Mouse (Mus musculus) erythroblast, adult 5-6 weeks (primary cell): ENCODE data around the gene Fancf. TPM values are rescaled to one million over a fixed set of nuclear protein-coding genes. Genes with fewer than 3 reads are reported as not detected.
A peak's percentile ranks its signal among the peaks of the same experiment; 100 is the strongest.

Source experiments
- ATAC-seq: replicated peaks from 2 replicates; pipeline ENCODE4 v1.8.0; 2016; ENCODE audit warnings: moderate number of reproducible peaks, mild to moderate bottlenecking, moderate TSS enrichment, inconsistent platforms; ENCODE audit not compliant: poor library complexity, low FRiP score, severe bottlenecking
- total RNA-seq, 2 experiments: library from RNA; stranded (forward) in 1 of 2; stranded (reverse) in 1 of 2; fragments of 150-400 nt in 1 of 2; fragments of 200-764, 138-1000 nt in 1 of 2; gene quantifications; 2 replicates each; pipeline versions ENCODE4 v1.2.3 to v1.2.4; 2015 to 2017; ENCODE audit warnings: low replicate concordance in 2 of 2

The Fancf gene
- total RNA-seq (2015; ENCODE audit: low replicate concordance): 1.7 and 4.4 TPM in 2 replicates
- total RNA-seq (2017; ENCODE audit: low replicate concordance): 1.5 and 2.2 TPM in 2 replicates

DNA sequence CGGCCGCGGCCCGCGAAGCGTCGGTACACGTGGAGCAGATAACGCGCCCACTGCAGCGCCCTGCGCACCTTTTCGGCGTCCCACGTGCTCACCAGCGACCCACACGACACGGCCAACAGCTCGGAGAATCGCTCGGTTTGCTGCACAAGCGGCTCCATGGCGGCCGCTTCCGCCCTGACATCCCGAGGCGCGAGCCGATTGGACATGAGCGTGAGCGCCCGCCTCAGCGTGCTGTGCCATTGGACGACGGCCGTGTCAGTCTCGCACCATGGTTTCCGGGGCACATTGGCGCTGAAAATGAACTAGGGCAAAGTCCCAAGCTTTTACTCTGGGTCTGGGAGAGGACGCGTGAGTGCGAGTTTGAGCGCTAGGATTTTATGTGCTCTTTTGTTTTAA, at the start of gene Fancf:
Gene Fancf, minus strand, starts transcription at position 171 of the 396 bp plus-strand sequence.
- ATAC-seq: peak; percentile 99

DNA sequence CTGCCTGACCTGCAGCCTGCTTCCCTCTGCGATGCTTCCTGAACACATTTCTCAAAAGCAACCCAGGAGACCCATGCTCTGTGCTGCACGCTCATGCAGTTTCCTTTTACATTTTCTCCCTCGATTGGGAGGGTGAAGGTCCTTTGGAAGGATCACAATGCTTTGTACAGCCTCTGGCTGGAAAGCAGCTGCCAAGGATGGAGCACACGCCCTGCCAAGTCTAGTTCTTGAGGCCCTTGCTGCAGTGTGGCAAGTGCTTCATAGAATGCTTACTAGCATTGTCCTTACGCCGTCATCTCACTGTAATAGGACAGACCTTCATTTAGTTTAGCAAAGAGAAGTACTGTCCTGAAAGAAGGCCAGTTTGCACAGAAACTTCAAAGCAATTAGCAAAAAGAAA, 37.0 kb upstream of the Fancf start:
- no peak for ATAC-seq

DNA sequence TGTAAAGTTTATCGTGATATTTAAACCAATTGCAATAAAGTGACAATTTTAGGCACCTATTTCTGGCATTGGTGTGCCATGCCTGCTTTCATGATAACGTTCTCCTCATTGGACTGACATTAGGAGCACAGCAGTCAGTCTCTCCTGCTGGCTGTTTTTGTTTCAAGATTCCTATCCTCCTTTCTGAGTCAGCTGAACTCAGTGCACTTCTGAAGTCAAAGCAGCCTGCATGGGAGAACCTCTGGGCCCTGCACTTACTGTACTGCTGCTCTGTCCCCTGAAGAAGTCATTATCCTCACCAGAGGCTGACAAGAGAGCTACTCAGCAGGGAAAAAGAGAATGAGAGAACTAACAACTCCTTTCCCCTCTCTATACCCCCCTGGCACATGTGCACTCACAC, 32.9 kb upstream of the Fancf start:
- ATAC-seq: no peak

DNA sequence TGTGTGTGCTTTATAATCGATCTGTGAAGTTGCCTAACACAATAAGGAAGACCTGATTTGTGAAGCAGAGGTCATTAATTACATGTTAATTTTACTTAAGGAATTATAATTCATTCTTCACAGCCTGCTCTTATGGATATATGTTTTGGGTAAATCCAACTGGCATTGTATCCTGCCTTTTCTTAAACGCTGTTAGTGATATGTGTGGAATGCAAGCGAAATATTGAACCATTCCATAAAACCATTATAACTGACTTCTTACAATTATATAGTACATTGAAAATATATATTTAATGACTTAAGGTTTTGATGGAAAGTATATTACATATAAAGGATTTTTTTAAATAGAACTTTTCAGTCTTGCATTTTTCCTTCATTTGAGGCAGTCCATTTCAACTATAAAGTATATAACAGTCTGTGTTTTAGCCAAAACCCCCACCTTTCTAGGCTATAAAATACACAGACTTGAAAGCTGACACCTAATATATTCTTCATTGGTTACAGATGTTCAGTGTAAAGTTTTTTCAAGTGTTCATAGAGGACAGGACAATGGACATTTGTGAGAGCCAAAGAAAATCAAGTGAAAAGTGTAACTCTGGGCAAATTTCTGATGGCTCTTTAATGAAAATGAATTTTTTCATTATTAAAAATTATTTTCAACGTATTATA, 32.2 kb upstream of the Fancf start:
- no peak for ATAC-seq

DNA sequence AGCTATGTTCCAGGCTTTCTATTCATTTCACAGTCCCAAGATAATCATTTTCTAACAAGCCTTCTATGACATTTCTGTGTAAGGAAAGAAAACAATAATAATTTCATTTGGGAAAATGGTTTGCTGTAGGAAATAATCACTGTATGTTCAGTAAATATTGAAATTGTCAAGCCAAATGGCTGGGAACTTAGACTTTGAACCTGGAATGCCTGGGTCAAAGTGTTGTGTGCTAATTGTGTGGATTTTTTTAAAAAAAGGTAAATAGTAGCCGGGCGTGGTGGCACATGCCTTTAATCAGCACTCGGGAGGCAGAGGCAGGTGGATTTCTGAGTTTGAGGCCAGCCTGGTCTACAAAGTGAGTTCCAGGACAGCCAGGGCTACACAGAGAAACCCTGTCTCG, 30.9 kb upstream of the Fancf start:
- no peak for ATAC-seq

DNA sequence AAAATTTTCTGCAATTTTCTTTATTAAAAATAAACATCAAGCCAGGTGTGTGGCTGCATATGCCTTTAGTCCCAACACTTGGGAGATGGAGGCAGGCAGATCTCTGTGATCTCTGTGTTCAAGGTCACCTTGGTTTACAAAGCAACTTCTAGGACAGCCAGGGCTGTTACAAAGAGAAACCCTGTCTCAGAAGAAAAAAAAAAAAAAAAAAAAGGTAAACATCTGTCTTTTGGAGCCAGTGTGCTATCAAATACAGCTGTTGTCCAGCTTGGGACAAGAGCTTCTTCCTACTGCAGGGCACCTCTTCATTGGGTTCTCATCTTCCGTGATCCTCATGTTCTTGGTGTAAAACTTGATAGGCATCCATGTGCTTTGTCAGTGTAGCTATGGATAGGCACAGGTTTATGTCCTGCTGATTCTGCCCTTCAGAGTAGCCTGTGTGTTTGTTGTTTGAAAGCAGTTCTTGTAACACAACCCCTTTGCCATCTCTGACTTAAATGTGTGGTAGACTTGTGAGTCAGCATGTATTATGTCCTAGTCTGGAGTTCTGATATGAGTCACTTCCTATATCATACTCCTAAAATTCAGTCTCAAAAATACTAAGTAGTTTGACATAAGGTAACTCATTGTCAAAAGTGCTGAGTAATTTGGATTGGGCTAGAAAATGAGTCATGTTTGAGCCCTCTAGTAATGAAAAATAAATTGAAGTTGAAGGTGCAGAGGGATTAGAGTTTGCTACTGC, 30.3 kb upstream of the Fancf start:
- no peak for ATAC-seq

DNA sequence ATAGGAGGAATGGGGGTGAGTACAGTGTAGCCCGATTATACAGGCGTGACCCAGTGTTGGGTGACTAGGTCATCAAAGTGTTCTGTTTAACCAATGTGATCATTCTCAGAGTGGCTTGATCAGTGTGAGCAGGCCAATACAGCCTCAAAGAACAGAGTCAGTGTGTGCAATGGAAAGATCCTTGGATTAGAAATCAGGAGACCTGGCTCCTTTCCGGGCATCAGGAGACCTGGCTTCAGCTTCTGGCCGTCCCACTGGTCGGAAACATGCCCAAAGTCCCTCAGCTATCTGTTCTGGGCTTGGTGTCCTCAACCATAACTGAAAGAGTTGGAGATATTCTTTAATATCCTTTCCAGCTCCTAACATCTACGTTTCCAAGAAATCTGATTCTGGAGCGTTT, 27.5 kb upstream of the Fancf start:
- no peak for ATAC-seq

DNA sequence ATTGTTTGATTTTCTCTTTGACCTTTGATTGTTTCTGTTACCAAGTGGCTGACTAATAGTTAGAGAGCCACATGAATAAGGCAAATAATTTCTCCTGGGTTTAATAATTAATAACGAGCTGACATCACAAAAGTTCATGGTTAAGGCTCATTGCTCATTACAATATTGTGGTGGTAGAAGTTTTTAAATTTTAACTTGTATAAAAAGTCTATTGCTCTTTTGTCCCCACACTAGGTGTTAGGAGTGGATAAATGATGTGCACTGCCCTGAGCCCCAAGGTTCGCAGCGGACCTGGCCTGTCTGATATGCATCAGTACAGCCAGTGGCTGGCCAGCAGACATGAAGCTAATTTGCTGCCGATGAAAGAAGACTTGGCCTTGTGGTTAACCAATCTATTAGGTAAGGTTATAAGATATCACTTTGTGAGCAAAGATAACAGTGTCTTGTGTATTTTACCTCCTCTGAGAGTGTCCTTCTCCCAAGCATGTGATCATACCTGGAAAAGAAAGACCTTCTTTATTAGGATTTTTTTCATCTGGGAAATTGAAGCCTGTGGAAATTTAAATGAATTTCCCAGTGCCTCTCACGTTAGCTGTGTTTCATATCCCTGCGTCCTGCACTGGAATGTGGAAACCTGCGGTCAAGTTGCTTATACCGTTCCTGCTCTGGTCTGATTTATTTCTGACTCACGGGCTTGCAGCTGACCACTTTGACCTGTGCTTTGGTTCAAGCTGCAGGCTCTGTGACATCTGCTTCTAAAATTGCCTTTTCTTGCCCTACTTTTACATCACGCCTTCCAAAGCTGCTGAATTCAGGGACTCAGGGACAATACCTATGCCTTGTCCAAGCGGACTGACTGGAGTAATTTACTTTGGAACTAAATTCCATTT, 25.9 kb upstream of the Fancf start:
- no peak for ATAC-seq

DNA sequence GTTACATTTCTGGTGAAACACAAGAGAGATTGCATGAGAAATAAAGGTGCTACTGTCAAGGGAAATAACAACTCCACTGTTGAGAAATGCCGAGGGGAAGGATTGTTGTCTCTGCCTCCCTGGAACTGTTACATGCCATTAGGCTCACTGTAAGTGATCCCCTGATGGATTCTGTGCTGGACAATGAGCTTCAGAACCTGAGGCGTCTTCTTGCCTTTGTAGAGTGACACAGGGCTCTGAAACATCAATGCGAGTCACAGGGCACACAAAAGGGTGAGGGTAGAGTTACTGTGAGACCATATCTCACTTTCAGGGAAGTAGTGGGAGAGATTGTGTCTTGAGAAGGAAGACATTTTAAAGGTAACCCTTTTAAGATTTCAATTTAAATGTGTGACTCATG, 23.3 kb upstream of the Fancf start:
- no peak for ATAC-seq

DNA sequence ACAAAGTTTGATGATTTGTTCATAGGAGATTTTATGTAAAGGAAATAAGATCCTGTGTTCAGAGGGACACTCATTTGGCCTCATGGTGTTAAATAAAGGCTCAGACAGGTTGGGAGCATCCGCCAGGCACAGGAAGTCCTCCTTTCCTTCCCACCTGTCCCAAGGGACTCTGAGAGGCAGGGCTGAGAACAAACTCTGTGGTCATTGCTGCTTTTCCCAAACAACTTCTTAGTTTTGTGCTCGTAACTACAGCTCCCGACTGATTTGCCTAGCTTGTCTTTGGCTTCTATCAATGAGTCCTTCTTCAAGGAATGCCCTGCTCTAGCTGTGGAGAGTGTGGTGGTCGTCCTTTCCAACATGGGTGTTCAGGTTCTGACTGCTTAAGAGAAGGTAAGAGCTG, 18.1 kb upstream of the Fancf start:
- ATAC-seq: no peak

DNA sequence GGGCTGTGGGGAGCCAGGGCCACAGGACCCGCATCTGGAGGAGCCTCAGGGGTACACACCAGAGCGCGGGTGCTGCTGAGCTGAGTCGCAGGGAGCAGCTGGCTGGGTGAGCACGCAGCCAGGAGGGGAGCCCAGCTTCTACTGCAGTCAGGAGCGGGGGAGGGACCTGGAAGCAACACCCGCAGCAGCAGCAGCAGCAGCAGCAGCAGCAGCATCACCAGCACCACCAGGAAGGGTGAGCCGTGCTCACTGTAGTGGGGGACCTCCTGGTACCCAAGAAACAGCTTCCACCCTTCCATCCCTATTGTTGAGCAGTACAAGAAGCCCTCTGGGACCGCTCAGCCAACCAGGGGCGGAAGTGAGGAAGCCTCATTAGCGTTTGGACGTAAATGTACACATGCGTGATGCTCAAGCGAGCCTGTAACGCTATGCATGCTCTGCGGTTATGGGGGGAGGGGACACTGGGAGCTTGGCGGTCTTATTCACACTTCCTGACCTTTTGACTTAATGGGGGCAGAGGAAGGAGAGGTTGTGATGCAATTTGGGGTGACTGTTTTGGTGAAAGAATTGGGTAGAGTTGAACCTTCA, 17.2 kb upstream of the Fancf start:
- ATAC-seq: no peak

DNA sequence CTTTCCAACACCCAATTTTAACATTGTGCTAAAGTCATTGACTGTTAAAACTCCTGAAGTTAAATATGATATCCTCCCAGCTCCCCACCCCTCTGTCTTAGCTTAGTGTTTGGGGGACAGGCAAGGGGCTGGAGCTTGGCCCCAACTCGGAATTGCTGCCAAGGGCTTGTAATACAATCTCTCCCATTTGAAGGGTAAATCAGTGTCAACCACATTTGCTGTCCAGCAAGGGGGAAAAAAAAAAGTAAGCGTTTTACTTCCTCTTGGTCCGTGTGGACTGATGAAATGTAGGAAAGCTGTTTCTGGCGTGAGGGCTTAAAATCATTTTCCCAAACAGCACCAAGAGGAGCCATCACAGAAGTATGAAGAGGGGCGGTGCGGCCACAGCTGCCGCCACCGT, 16.7 kb upstream of the Fancf start:
- ATAC-seq: no peak

DNA sequence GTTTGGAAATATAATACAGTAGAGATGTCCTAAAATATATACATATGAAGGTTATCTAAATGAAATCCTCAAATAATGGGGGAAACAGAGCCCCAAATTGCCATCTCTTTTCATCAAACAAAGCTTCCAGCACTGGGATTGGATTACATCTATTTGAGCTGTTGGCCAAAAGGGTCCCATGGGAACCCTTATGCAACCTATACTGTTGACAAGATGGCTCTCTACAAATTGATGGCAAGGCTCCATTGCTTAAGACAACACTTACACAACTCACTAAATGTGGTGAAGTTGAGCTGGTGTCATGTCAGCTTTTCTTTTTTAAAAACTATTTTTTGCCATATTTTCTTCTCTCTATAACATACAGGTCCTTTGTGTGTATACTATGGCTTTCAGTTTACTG, 14.2 kb upstream of the Fancf start:
- no peak for ATAC-seq

DNA sequence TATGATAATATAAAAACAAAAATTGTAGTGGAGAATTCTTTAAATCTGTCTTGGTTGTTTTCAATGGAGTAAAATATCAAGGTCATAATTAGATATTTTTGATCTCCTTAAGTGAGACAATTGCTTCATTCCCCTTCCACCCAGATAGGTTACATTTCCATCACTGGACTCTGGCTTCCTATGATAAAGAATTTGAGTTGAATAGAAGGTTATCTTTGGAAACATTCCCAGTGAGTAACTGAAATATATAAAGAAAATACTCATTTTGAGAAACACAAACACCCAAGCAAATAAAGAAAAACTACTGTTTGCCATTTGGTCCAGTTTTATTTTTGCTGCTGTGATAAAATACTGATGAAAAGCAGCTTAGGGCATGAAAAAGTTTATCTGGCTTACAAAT, 10.5 kb upstream of the Fancf start:
- no peak for ATAC-seq

DNA sequence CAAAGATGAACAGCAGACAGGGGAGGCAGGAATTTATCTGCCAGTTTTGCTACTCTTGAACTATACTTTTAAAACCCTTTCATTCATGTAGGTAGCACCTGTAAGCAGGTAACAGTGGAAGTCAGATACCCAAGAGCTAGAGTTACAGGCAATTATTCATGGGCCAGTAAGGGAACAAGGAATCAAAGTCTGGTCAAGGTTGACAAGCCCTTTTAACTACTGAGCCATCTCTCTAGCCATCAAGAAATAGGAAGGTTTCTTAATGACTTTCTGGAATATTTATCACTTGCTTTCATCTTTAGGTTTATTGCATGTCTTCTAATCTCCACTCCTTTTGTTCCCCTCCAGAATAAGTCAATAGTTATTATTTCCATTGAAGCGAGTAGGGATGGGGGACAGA, 10.0 kb upstream of the Fancf start:
- no peak for ATAC-seq

DNA sequence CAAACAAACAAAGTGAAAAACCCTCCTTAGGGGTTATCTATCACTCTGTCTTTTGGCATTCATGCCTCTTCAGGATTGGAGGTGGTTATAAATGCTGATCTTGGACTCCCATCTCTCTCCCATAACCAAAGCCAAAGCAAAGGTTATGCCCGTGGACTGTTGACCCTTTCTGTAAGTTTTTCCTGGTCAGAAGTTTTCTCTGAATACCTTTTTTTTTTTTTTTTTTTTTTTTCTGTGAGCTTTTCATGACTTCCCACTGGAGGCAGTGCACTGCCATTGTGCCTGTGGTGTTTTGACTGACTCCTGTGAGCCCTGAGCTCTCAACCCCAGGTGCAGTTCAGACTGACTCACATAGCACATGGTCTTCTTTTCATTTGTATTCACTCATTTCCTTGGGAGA, 5.9 kb upstream of the Fancf start:
- ATAC-seq: no peak

DNA sequence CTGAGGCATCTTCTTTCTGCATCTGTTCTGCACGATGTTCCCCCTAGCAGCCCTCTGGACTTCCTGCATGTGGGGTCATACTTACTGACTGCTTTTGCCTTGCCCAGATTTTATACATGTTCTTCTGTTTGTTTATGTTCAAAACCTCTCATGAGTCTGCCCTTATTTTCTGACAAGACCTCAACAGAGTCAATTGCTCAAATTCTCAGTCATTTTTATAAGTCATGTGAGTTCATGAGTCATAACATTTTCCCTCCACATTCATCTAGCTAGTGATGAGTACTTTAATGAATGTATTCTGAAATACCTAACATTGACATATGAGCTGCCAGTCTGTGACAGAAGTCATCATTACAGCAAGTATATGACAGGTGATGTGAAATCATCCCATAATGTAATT, 3.3 kb upstream of the Fancf start:
- no peak for ATAC-seq

DNA sequence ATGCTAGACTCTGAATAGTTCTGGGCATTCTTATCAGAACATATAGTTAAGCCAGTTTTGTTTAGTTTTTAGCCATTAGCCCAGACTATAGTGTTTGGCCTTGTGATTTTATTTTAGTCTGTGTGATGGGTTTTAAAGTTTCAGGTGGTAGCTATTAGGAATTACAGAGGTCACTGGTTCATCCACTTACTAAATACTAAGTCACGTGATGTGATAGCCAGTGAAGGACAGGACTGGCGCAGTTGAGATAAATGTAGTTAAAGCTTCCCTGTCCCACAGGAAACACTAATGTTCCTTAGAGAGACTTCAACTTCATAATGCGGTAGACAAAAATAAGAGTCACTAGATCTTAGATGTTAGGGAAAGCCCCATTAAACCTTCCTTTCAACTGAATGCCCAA, 775 bp upstream of the Fancf start:
- ATAC-seq: 0 out of 2 replicates have a peak, but pooled peaks have one; percentile 21

DNA sequence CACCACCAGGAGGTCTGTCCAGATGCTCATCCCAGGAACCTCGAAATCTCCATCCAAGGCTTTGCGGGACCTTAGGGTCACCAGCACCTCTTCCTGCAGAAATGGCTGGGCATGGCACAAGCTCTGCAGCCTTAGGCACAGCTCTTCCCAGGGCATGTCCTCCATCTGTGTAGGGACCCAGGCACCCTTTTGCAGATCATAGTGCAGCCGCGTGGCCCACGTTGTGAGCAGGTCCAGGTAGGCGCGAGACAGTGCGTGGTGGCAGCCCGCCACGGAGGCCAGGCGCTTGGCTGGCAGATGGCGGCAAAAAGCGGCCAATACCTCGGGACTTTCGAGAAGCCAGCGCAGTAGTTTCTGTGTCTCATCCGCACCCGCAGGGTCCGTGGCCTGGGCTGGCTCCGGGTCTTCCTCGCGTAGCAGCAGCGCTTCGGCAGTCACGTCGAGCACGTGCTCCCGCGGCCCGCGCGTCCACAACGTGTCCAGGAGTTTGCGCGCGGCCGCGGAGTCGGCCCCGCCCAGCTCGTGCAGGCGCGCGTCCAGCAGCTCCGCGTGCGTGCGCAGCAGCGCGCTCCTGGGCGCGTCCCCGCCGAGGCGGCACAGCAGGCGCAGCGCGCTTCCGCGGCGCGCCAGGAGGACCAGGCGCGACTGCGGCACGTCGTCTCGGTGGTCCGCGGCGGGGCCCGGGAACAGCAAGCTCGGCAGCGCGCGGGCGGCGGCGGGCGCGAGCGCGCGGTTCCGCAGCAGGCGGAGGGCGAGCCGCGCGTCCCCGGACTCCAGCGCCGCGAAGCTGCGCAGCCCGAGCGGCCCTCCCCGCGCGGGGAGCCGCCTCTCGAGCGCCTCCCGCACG, 594 bp downstream of the Fancf start, which contains the start of gene Gas2:
Gene Gas2, plus strand, starts transcription at position 766 of the 847 bp plus-strand sequence.
- ATAC-seq: peak; percentile 66
